Mouse (Mus musculus): ENCODE results near the gene Slc4a1. TPM values are rescaled to one million over a fixed set of nuclear protein-coding genes. Genes with fewer than 3 reads are reported as not detected.
"Not testable (repeated sequence)": the region's sequence is repeated elsewhere in the genome, so short reads cannot be mapped to it uniquely, and the experiment has no call there.

Slc4a1 gene
- polyA plus RNA-seq (2015; fragmentation: Nextera tagmentation; extraction: Ambion mirVana), result 6.3 and 16.6 TPM in 2 replicates

DNA sequence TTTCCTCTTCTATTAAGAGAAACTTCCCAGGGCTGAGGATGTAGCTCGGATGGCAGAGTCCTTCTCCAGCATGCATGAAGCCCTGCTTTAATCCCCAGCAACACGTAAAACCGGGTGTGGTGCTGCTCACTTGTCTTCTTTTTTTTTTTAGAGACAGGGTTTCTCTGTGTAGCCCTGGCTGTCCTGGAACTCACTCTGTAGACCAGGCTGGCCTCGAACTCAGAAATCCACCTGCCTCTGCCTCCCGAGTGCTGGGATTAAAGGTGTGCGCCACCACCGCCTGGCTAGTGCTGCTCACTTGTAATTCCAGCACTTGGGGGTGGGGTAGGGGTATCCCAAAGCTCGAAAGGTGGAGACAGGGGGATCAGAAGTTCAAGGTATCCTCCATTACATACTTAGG is at the start of gene Slc4a1:
Slc4a1 (minus strand) TSS at position 101 of the 400 bp plus-strand sequence.
- not testable (repeated sequence) for H3K27ac ChIP-seq; H3K4me3 ChIP-seq; H3K36me3 ChIP-seq; H3K9ac ChIP-seq; H3K4me1 ChIP-seq; H3K4me2 ChIP-seq; H3K9me3 ChIP-seq; H3K27me3 ChIP-seq; ATAC-seq (ENCODE audit: insufficient number of reproducible peaks, insufficient read depth, low FRiP score, low TSS enrichment, low read depth)
- WGBS, result 69% methylated on average over 8 of the region's 8 CpGs

DNA sequence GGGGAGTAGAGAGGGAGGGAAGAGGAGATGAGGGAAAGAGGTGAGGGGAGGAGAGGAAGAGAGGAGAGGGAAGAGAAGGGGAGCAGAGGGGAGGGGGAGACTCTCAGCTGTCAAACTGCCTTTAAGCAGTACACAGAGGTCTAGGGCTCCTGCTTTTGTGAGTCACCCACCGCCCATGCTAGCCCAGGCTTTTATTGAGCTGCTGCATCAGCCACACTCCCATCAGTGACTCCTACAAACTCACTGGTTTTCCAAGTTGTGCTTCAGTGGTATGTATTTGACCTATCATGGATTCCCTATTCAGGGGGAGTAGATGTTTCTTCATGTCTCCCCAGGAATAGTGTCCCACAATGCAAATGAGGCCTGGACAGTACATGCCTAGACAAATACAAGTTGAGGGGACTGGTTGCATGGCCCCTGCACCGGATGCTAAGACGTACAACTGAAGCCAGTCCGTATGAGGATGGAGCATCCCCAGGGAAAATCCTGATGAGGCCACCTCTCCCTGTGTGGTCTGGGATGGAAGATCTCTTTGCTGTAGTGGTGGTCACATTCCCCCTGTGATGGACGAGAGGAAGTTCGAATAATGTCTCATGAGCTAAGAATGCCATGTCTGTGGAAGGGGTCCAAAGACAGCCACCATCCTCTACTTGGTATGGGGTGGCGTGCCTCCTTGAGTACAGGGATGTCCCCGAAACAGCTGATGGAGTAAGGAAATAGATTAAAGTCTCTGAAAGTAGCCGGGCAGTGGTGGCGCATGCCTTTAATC is 49.2 kb upstream of the Slc4a1 start:
- ATAC-seq (ENCODE audit: insufficient number of reproducible peaks, insufficient read depth, low FRiP score, low TSS enrichment, low read depth), result no peak

DNA sequence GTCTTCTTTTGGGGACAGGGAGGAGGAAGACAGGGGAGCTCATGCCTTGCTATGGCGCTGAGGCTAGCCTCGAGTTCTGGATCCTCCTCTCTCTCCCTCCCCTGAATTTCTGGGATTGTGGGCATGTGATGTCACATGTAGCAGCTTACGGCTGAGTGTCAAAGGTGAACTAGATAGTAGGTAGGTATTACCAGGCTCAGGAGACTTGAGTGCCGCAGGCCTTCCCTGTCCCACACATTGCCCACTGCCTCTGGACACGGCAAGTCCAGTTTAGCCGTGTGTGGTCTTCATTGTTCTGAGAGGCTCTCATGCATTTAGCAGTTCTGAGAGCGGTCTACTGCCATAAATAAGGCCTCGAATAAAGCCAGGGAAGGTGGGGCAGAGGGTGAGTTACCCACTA is 47.1 kb upstream of the Slc4a1 start:
- Histone ChIP-seq H3K4me2 (no peak overlapping the region), H3K4me1 (0 out of 2 replicates have a peak, but pooled peaks cover 8% of the 10 kb centered on the region), H3K9ac (no peak overlapping the region), H3K9me3 (no peaks in the 10 kb centered on the region), H3K27me3 (no peaks in the 10 kb centered on the region), H3K36me3 (no peaks in the 10 kb centered on the region), H3K4me3 (no peak overlapping the region), H3K27ac (no peak overlapping the region)
- no peak for ATAC-seq (ENCODE audit: insufficient number of reproducible peaks, insufficient read depth, low FRiP score, low TSS enrichment, low read depth)
- 77% methylated on average over 8 of the region's 8 CpGs for WGBS

More for the DNA sequence above, 49.2 kb upstream of the Slc4a1 start:
- Histone ChIP-seq H3K27me3 (no peaks in the 10 kb centered on the region), H3K4me2 (no peak overlapping the region), H3K4me1 (0 out of 2 replicates have a peak, but pooled peaks cover 8% of the 10 kb centered on the region), H3K9me3 (no peaks in the 10 kb centered on the region), H3K27ac (no peak overlapping the region), H3K36me3 (no peaks in the 10 kb centered on the region), H3K9ac (no peak overlapping the region), H3K4me3 (no peak overlapping the region)
- 72% methylated on average over 10 of the region's 10 CpGs for WGBS

DNA sequence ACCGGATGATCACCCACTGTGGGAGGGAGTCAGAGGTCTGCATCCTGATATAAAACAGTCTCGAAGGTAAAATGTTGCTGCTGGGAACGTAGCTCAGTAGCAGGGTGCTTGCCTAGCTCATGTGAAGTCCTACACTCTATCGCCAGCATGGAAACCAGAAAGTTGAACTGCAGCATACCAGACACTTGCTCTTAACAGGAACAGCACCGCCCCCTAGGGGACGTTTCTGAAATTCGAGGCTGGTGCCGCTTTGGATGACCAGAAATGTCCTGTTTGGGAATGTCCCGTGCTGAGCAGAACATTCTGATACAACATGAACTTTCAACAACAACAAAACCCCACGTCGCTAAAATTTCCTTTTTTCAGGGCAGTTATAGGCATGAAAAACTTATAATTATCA is 45.7 kb upstream of the Slc4a1 start:
- Histone ChIP-seq H3K27me3 (no peaks in the 10 kb centered on the region), H3K4me2 (no peak overlapping the region), H3K9me3 (no peaks in the 10 kb centered on the region), H3K27ac (no peak overlapping the region), H3K4me3 (no peak overlapping the region), H3K9ac (no peak overlapping the region), H3K36me3 (no peaks in the 10 kb centered on the region), H3K4me1 (peaks cover 9% of the 10 kb centered on the region; the same call in 1 of the 2 replicates)
- WGBS, result 8% methylated on average over 11 of the region's 11 CpGs
- no peak for ATAC-seq (ENCODE audit: insufficient number of reproducible peaks, insufficient read depth, low FRiP score, low TSS enrichment, low read depth)

DNA sequence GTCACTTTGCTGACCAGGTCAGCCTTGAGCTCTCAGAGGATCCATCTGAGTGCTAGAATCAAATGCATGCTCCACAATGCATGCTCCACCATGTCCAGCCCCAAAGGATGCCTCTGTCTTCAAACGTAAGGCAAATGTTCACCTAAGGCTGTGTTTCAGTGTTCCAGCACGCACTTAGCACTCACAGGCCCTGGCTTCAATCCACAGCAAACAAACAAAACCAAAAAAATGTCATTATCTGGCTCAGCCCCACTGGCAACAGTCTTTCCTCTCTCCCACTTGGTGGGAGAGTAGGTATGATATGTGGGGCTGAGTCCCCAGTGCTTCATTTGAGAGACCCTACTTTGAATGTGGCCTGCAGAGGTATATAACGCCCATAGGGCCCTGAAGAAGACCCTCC is 45.1 kb upstream of the Slc4a1 start:
- Histone ChIP-seq H3K9ac (no peak overlapping the region), H3K4me2 (no peak overlapping the region), H3K4me3 (no peak overlapping the region), H3K27me3 (no peaks in the 10 kb centered on the region), H3K9me3 (no peaks in the 10 kb centered on the region), H3K27ac (no peak overlapping the region), H3K4me1 (peaks cover 15% of the 10 kb centered on the region), H3K36me3 (no peaks in the 10 kb centered on the region)
- WGBS, result 72% methylated on average over 3 of the region's 3 CpGs
- no peak for ATAC-seq (ENCODE audit: insufficient number of reproducible peaks, insufficient read depth, low FRiP score, low TSS enrichment, low read depth)

DNA sequence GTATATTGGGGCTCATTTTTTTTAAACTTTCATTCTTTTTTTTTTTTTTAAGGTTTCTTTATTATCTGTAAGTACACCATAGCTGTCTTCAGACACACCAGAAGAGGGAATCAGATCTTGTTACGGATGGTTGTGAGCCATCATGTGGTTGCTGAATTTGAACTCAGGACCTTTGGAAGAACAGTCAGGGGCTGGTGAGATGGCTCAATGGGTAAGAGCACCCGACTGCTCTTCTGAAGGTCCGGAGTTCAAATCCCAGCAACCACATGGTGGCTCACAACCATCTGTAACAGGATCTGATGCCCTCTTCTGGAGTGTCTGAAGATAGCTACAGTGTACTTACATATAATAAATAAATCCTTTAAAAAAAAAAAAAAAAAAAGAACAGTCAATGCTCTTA is 44.3 kb upstream of the Slc4a1 start:
- not testable (repeated sequence) for ATAC-seq (ENCODE audit: insufficient number of reproducible peaks, insufficient read depth, low FRiP score, low TSS enrichment, low read depth); H3K27me3 ChIP-seq; H3K4me3 ChIP-seq; H3K4me2 ChIP-seq; H3K27ac ChIP-seq; H3K9me3 ChIP-seq; H3K36me3 ChIP-seq; H3K9ac ChIP-seq
- 89% methylated on average over 3 of the region's 3 CpGs for WGBS
- peaks cover 22% of the 10 kb centered on the region for H3K4me1 ChIP-seq

DNA sequence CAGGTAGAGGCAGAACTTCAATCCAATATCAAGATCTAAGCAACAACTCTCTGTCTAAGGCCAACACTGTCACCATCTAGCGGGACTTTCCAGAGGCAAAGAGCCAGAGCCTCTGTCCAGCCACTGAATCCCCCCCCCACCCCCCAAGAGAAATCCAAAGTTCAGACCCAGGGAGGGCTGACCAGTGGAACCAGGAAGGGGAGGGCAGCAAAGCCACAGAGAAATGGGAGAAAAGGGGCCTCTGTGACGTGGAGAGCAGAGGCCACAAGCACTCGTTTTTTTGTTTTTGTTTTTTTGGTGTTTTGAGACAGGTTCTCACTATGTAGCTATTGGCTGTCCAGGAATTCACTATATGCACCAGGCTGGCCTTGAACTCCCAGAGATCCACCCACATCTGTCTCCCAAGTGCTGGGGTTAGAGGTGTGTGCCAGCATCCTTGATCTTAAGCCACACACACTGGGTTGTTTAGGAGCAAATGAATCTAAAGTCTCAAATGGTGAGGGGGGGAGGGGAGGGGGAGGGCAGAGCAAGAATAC is 43.9 kb upstream of the Slc4a1 start:
- Histone ChIP-seq H3K9ac (0 out of 2 replicates have a peak overlapping the region, but pooled peaks have one; percentile 17), H3K4me3 (no peak overlapping the region), H3K4me1 (peaks cover 27% of the 10 kb centered on the region), H3K9me3 (no peaks in the 10 kb centered on the region), H3K27me3 (no peaks in the 10 kb centered on the region), H3K36me3 (peaks cover 3% of the 10 kb centered on the region), H3K4me2 (no peak overlapping the region), H3K27ac (no peak overlapping the region)
- WGBS, result 77% methylated on average over 3 of the region's 3 CpGs
- ATAC-seq (ENCODE audit: insufficient number of reproducible peaks, insufficient read depth, low FRiP score, low TSS enrichment, low read depth), result no peak

DNA sequence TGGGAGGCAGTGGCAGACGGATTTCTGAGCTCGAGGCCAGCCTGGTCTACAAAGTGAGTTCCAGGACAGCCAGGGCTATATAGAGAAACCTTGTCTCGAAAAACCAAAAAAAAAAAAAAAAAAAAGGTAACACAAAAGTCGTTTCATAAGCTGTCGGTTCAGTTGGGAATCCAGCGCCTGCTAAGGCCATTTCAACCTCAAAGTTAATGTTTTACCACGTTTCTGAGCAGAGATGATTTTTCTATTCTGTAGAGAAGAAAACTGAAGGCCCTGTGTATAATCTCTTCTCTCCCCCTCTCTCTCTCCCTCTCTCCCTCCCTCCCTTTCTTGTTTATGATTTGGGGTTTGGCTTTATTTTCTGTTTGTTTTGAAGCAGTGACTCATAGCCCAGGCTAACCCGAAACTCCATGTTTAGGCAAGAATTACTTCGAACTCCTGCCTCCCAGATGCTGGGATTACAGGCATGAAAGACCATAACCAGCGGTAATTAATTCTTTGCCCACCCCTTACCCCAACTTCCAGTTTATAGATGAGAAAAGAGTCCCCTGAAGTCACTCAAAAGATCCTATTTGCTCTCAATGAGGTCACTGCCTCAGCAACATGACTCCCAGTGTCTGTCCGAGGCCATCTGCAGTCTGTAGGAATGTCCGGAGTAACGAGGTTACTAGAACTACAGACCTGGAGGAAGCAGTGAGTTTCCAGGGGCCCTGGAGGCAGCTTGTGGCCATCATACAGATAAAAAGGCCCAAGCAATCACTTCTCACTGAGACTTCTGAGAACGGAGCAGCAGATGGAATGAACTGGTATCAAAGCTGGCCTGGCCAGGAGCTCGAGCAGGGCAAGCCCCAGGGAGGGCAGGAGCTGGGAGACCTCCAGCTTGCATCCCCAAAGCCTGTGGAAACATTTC is 43.1 kb upstream of the Slc4a1 start:
- H3K9ac ChIP-seq, result peak overlapping the region; percentile 88
- peak overlapping the region; percentile 94 for H3K4me2 ChIP-seq
- peaks cover 11% of the 10 kb centered on the region for H3K36me3 ChIP-seq
- WGBS, result 33% methylated on average over 15 of the region's 15 CpGs
- peak overlapping the region; percentile 92 for H3K27ac ChIP-seq
- H3K27me3 ChIP-seq, result no peaks in the 10 kb centered on the region
- H3K4me1 ChIP-seq, result peaks cover 32% of the 10 kb centered on the region
- H3K9me3 ChIP-seq, result no peaks in the 10 kb centered on the region
- peak overlapping the region; percentile 84 for H3K4me3 ChIP-seq
- ATAC-seq (ENCODE audit: insufficient number of reproducible peaks, insufficient read depth, low FRiP score, low TSS enrichment, low read depth), result no peak

DNA sequence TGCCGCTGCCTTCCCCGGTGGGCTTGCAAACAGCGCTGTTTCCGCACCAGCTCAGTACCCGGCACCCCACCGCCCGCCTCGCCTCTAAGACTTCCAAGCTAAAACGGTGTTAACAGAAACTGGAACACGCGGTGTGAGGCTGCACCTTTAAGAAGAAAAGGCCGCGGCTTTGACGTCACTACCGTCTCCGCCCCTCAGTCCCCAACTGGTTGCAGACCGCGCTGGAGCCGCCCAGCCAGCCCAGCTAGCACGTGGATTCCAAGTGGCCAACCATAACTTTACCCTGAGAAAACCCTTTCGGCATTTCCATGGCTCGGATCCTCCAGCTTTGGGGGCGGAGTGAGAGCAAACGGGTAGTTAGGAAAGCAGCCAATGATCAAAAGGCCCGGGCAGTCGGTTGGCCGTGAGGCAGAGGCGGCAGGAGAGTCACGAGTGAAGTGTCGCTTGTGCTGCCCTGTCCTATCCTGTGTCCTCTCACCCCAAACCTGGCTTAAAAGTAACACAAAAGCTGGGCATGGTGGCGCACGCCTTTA is 42.4 kb upstream of the Slc4a1 start:
- H3K27ac ChIP-seq, result peak overlapping the region; percentile 92
- peak overlapping the region; percentile 84 for H3K4me3 ChIP-seq
- H3K36me3 ChIP-seq, result peaks cover 18% of the 10 kb centered on the region
- under 1% methylated on average over 32 of the region's 32 CpGs for WGBS
- no peaks in the 10 kb centered on the region for H3K27me3 ChIP-seq
- peak overlapping the region; percentile 94 for H3K4me2 ChIP-seq
- H3K9ac ChIP-seq, result peak overlapping the region; percentile 88
- peak; percentile 90 for ATAC-seq (ENCODE audit: insufficient number of reproducible peaks, insufficient read depth, low FRiP score, low TSS enrichment, low read depth)
- H3K4me1 ChIP-seq, result peaks cover 32% of the 10 kb centered on the region
- H3K9me3 ChIP-seq, result no peaks in the 10 kb centered on the region

DNA sequence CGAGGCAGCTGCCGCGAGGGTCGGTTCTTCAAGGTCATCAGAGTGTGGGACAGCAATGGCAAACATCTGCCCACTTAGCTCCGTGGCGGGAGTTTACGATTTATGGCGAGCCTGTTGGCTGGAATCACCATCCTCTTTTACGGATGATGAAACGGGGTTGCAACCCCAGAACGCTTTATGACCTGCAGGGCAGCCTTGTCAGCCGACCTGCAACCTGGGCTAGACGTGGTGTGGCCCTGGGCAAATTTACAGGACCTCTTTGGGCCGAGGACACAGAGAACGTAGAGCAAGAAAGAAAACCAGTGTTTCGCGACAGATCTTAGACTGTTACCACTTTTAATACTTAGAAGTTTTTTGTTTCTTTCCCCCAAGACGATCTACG is 41.8 kb upstream of the Slc4a1 start, which contains the start of gene Slc25a39:
Slc25a39 (minus strand) TSS at position 113 of the 382 bp plus-strand sequence.
- Histone ChIP-seq H3K36me3 (peaks cover 24% of the 10 kb centered on the region), H3K9me3 (no peaks in the 10 kb centered on the region), H3K4me1 (peaks cover 32% of the 10 kb centered on the region), H3K27me3 (no peaks in the 10 kb centered on the region), H3K27ac (peak within 1 kb of the TSS; percentile 92), H3K9ac (peak within 1 kb of the TSS; percentile 88), H3K4me2 (peak within 1 kb of the TSS; percentile 94), H3K4me3 (peak within 1 kb of the TSS; percentile 84)
- under 1% methylated on average over 19 of the region's 19 CpGs for WGBS
- ATAC-seq (ENCODE audit: insufficient number of reproducible peaks, insufficient read depth, low FRiP score, low TSS enrichment, low read depth), result no peak

All from embryonic facial prominence, embryonic 13.5 days (tissue).